Mouse (Mus musculus) testis, adult 2 months (tissue): ENCODE measurements around the gene Csmd2.

Experiments
- CTCF ChIP-seq: fragments of 200-500 bp; IDR thresholded peaks from 2 replicates; pipeline ENCODE4 v1.5.1; 2012; ENCODE audit warnings: low read depth, mild to moderate bottlenecking, inconsistent platforms, low read length, moderate library complexity; ENCODE audit not compliant: control insufficient read depth, insufficient read depth, insufficient replicate concordance
- POLR2A ChIP-seq: fragments of 200-500 bp; IDR thresholded peaks from 2 replicates; pipeline ENCODE4 v1.6.1; 2012; ENCODE audit warnings: low read depth, mild to moderate bottlenecking, inconsistent platforms, low read length, moderate library complexity; ENCODE audit not compliant: control insufficient read depth

DNA sequence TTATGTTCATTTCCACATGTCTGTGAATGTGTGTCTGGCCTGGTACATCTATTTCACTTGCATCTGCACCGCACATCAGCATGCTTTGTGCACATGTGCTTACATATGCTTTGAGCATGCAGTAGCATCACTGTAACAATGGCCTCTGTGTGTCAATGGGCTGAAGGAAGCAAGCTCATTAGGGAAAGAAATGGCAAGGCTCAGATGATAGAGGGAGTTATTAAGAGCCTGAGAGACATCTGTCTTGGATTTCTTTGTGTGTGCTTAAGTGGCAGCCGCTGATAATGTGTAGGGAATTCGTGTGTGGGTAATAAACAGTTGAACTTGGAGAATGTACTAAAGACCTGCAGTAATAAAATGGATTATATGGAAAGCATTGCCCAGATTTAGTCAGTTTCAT is 413.9 kb downstream of the Csmd2 start:
- TF ChIP-seq CTCF (no peak), POLR2A (no peak)
